Comparison of ENCODE assay signal across 17 mouse cellular contexts in genomic region chr1:73630363-73630762, GRCm38 (mm10).
DNase-seq lines count a peak whose midpoint lies in the region; ATAC-seq and TF ChIP-seq lines count a peak whose summit lies in the region.
"Had no signal": no experiment of that assay in that cellular context is flagged by ENCODE, and none has a peak within 500 bp of the region (broad histone marks: within the 10 kb centered on the region; RNA-seq: fewer than 3 reads in every experiment).

No protein-coding gene starts in this region.

- no peaks in the 10 kb centered on the region for H3K27me3 ChIP-seq in kidney, embryonic 16.5 days (ENCODE audit: insufficient read depth, low read length)
- no peaks in the 10 kb centered on the region for H3K27me3 ChIP-seq in liver, embryonic 14.5 days (ENCODE audit: control insufficient read depth, insufficient read depth, low read length)
- H3K27me3 ChIP-seq: embryonic facial prominence, embryonic 15.5 days; heart, embryonic 13.5 days; limb, embryonic 12.5 days; midbrain, embryonic 12.5 days had no signal

- H3K4me2 ChIP-seq in kidney, embryonic 16.5 days (replicated peaks; ENCODE audit: low read depth, low read length), result no peak overlapping the region
- no peak overlapping the region for H3K4me2 ChIP-seq in liver, embryonic 14.5 days (ENCODE audit: low read depth)
- H3K4me2 ChIP-seq: embryonic facial prominence, embryonic 15.5 days; heart, embryonic 13.5 days; limb, embryonic 12.5 days; midbrain, embryonic 12.5 days had no signal

- TF ChIP-seq EP300 in liver, embryonic 14.5 days (IDR thresholded peaks at IDR 0.05; ENCODE audit: low read depth), result no peak

- H3K9ac ChIP-seq in kidney, embryonic 16.5 days (replicated peaks; ENCODE audit: low read length), result no peak overlapping the region
- no peak overlapping the region for H3K9ac ChIP-seq in liver, embryonic 14.5 days (replicated peaks)
- H3K9ac ChIP-seq: embryonic facial prominence, embryonic 15.5 days; heart, embryonic 13.5 days; limb, embryonic 12.5 days; midbrain, embryonic 12.5 days had no signal

- ATAC-seq in kidney, embryonic 16.5 days (ENCODE audit: low FRiP score, low TSS enrichment), result peak; percentile 51; the same call in 1 of the 2 replicates
- peak; percentile 52; the same call in 1 of the 2 replicates for ATAC-seq in liver, embryonic 14.5 days (ENCODE audit: insufficient read depth)

- H3K36me3 ChIP-seq in kidney, embryonic 16.5 days (ENCODE audit: insufficient read depth, low read length), result no peaks in the 10 kb centered on the region
- H3K36me3 ChIP-seq in liver, embryonic 14.5 days (replicated peaks; ENCODE audit: control insufficient read depth, insufficient read depth, low read depth), result no peaks in the 10 kb centered on the region
- H3K36me3 ChIP-seq: embryonic facial prominence, embryonic 15.5 days; heart, embryonic 13.5 days; limb, embryonic 12.5 days; midbrain, embryonic 12.5 days had no signal

- peak; percentile 33 to 54 for DNase-seq in kidney, adult 8-10 months
- DNase-seq in kidney, postnatal 4 days, result no peak
- DNase-seq in brain, embryonic 14.5 days (ENCODE audit: low read depth), result peak; percentile 35
- DNase-seq in liver, embryonic 14.5 days (ENCODE audit: low read depth in 3 of 3, low spot score in 3 of 3), result peak in 1 of 3 experiments; percentile 9
- no peak for DNase-seq in MN1 (ENCODE audit: low spot score)
- DNase-seq in left cerebral cortex, postnatal 36 days (ENCODE audit: low spot score in 2 of 2), result no peak
- no peak for DNase-seq in cerebellum, adult 11-12 months
- DNase-seq: adrenal gland, adult 8-10 months; cerebellum, adult 9-11 months; lung, postnatal 36 days; right cerebral cortex, postnatal 14 days; thymus, adult 18-20 months had no signal

- TF ChIP-seq POLR2A in brain, embryonic 14.5 days (IDR thresholded peaks at IDR 0.05; ENCODE audit: borderline replicate concordance, extremely low read depth, insufficient read depth, insufficient read length, poor library complexity, severe bottlenecking), result no peak

- 4% methylated on average over 1 of the region's 1 CpGs for WGBS in kidney, embryonic 16.5 days
- WGBS in liver, embryonic 14.5 days (ENCODE audit: insufficient replicate concordance), result 14% methylated on average over 1 of the region's 1 CpGs

- H3K9me3 ChIP-seq in kidney, embryonic 16.5 days (ENCODE audit: low read length), result no peaks in the 10 kb centered on the region
- H3K9me3 ChIP-seq in liver, embryonic 14.5 days (ENCODE audit: control insufficient read depth, low read length), result no peaks in the 10 kb centered on the region
- H3K9me3 ChIP-seq: embryonic facial prominence, embryonic 15.5 days; heart, embryonic 13.5 days; limb, embryonic 12.5 days; midbrain, embryonic 12.5 days had no signal

- H3K4me3 ChIP-seq in kidney, embryonic 16.5 days (ENCODE audit: low read length), result no peak overlapping the region
- H3K4me3 ChIP-seq in liver, embryonic 14.5 days (ENCODE audit: insufficient read depth in 1 of 2, low read depth in 2 of 2, low read length in 2 of 2), result no peak overlapping the region
- H3K4me3 ChIP-seq: embryonic facial prominence, embryonic 15.5 days; heart, embryonic 13.5 days; limb, embryonic 12.5 days; midbrain, embryonic 12.5 days had no signal

- H3K4me1 ChIP-seq in kidney, embryonic 16.5 days (ENCODE audit: insufficient read depth, low read length), result no peaks in the 10 kb centered on the region
- peaks cover 0 to 3% of the 10 kb centered on the region in 2 experiments; a peak in 1 of 4 replicates for H3K4me1 ChIP-seq in liver, embryonic 14.5 days (replicated peaks; ENCODE audit: control insufficient read depth in 2 of 2, insufficient read depth in 2 of 2, low read length in 1 of 2)
- H3K4me1 ChIP-seq: embryonic facial prominence, embryonic 15.5 days; limb, embryonic 12.5 days had no signal

- no peak overlapping the region for H3K27ac ChIP-seq in kidney, embryonic 16.5 days (ENCODE audit: low read length)
- H3K27ac ChIP-seq in liver, embryonic 14.5 days, result no peak overlapping the region
- H3K27ac ChIP-seq: embryonic facial prominence, embryonic 15.5 days; heart, embryonic 13.5 days; limb, embryonic 12.5 days; midbrain, embryonic 12.5 days had no signal

- intact Hi-C loops in left cerebral cortex, postnatal 36 days (cut with DNase I), result no loop called here

- TF ChIP-seq CTCF in brain, embryonic 14.5 days (IDR thresholded peaks at IDR 0.05; ENCODE audit: borderline replicate concordance, extremely low read depth, insufficient read depth, insufficient read length), result no peak
- no peak for TF ChIP-seq CTCF in liver, embryonic 14.5 days (IDR thresholded peaks at IDR 0.05; ENCODE audit: low read depth)

Comparison
In these comparisons a context has a peak if more than half of its experiments do, and no peak if none do; other contexts are left out.
1. DNase-seq: peak in kidney, adult 8-10 months (2 of 2) and brain, embryonic 14.5 days (single experiment); none in kidney, postnatal 4 days (0 of 2), MN1 (single experiment), left cerebral cortex, postnatal 36 days (0 of 2) and cerebellum, adult 11-12 months (single experiment).